Mouse (Mus musculus) limb, embryonic 12.5 days (tissue): ENCODE data around the gene Chd2. TPM values are rescaled to one million over a fixed set of nuclear protein-coding genes. Genes with fewer than 3 reads are reported as not detected.

Experiments used
- ATAC-seq: fragments of 200-750 bp; cut with Nextera tagmentation; 2 replicates; pipeline ENCODE4 v1.8.0; 2017; ENCODE audit warnings: low read depth, moderate TSS enrichment; ENCODE audit not compliant: insufficient number of reproducible peaks, insufficient read depth, low FRiP score, low TSS enrichment
- H3K27ac ChIP-seq: fragments of 300-500 bp; sonication (generic); 2 replicates; pipeline ENCODE4 v1.5.1; 2016; ENCODE audit warnings: mild to moderate bottlenecking, moderate library complexity
- H3K27me3 ChIP-seq: fragments of 300-500 bp; sonication (generic); 2 replicates; pipeline ENCODE4 v1.6.1; 2016; ENCODE audit warnings: mild to moderate bottlenecking, moderate library complexity
- H3K36me3 ChIP-seq: fragments of 300-500 bp; sonication (generic); 2 replicates; pipeline ENCODE4 v1.6.1; 2016; ENCODE audit warnings: mild to moderate bottlenecking, moderate library complexity
- H3K4me1 ChIP-seq: fragments of 300-500 bp; sonication (generic); replicated peaks from 2 replicates; pipeline ENCODE4 v1.6.1; 2016
- H3K4me2 ChIP-seq: fragments of 300-500 bp; sonication (generic); 2 replicates; pipeline ENCODE4 v1.6.1; 2016; ENCODE audit warnings: mild to moderate bottlenecking, moderate library complexity
- H3K4me3 ChIP-seq: fragments of 300-500 bp; sonication (generic); replicated peaks from 2 replicates; pipeline ENCODE4 v1.5.1; 2016; ENCODE audit warnings: mild to moderate bottlenecking
- H3K9ac ChIP-seq: fragments of 300-500 bp; sonication (generic); replicated peaks from 2 replicates; pipeline ENCODE4 v1.6.1; 2016; ENCODE audit warnings: mild to moderate bottlenecking, moderate library complexity
- H3K9me3 ChIP-seq: fragments of 300-500 bp; sonication (generic); 2 replicates; pipeline ENCODE4 v1.6.1; 2016; ENCODE audit warnings: mild to moderate bottlenecking, moderate library complexity
- WGBS: fragments of 180-500 bp; shearing (Covaris S2); methylation state at CpG from one replicate; pipeline ENCODE4 v1.1.7; 2016; 5-methylcytosine and 5-hydroxymethylcytosine counted together
- polyA plus RNA-seq: library from polyadenylated mRNA; unstranded; fragments of >200 nt; fragmentation: Nextera tagmentation; extraction: Ambion mirVana; gene quantifications from 2 replicates; pipeline ENCODE4 v1.2.1, GENCODE M21; 2016

The Chd2 gene
- polyA plus RNA-seq, 1 experiment from 2014 or later: 70.3 TPM

GRCm38 (mm10) chr7:73559853-73560190 lies 18.2 kb upstream of the Chd2 start:
- peak overlapping the region; percentile 100; the same call in 1 of the 2 replicates for H3K27ac ChIP-seq
- H3K9ac ChIP-seq: 0 out of 2 replicates have a peak overlapping the region, but pooled peaks have one; percentile 76
- H3K36me3 ChIP-seq: no peaks in the 10 kb centered on the region
- no peak for ATAC-seq
- peak overlapping the region; percentile 100; the same call in 1 of the 2 replicates for H3K4me3 ChIP-seq
- H3K27me3 ChIP-seq: no peaks in the 10 kb centered on the region
- H3K4me2 ChIP-seq: peak overlapping the region; percentile 62
- peaks cover 13% of the 10 kb centered on the region for H3K4me1 ChIP-seq
- 85% methylated on average over 6 of the region's 6 CpGs for WGBS
- no peaks in the 10 kb centered on the region for H3K9me3 ChIP-seq

DNA sequence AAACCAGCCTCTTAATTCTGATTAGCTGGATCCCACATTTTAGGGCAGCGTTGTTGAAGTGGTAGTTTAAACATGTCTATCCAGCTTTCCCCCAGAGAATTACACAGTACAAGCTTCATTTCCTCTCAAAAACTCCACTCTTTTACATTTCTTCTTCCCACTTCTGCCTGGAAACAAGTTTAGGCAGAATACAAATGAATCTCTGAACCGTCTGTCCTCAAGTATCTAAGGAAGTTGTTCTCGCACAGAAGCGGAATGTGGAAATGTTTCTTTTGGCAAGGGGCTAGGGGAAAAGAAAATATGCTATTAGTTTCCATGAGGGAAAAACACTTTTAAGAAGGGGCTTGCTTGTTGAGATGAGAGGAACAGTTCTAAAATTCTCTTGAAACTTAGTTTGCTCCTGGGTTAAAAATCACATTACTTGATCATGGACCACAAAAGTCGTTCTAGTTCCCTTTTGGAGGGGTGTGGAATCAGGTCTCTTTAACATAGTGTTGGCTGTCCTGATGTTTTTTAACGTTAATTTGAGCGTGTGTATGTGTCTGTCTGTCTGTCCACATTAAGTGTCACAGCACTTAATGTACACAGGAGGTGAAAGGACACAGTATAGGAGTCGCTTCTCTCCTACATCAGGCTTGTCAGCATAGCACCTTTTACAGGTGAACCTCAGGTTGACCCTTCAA lies 17.7 kb upstream of the Chd2 start:
- Histone ChIP-seq H3K4me2 (peak overlapping the region; percentile 62), H3K9ac (peak overlapping the region; percentile 76), H3K4me1 (peaks cover 13% of the 10 kb centered on the region), H3K4me3 (peak overlapping the region; percentile 100), H3K9me3 (no peaks in the 10 kb centered on the region), H3K27me3 (no peaks in the 10 kb centered on the region), H3K36me3 (no peaks in the 10 kb centered on the region), H3K27ac (peak overlapping the region; percentile 100)
- 31% methylated on average over 8 of the region's 8 CpGs for WGBS
- ATAC-seq: no peak

GRCm38 (mm10) chr7:73558293-73559169 lies 16.9 kb upstream of the Chd2 start:
- H3K27me3 ChIP-seq: no peaks in the 10 kb centered on the region
- peak overlapping the region; percentile 100 for H3K4me3 ChIP-seq
- H3K4me1 ChIP-seq: peaks cover 13% of the 10 kb centered on the region
- peak overlapping the region; percentile 62 for H3K4me2 ChIP-seq
- H3K27ac ChIP-seq: peak overlapping the region; percentile 100
- 0% methylated on average over 50 of the region's 60 CpGs for WGBS
- peak; percentile 100 for ATAC-seq
- peak overlapping the region; percentile 100 for H3K9ac ChIP-seq
- no peaks in the 10 kb centered on the region for H3K9me3 ChIP-seq
- no peaks in the 10 kb centered on the region for H3K36me3 ChIP-seq

GRCm38 (mm10) chr7:73557671-73558265 lies 16.1 kb upstream of the Chd2 start:
- Histone ChIP-seq H3K9me3 (no peaks in the 10 kb centered on the region), H3K4me3 (peak overlapping the region; percentile 100), H3K9ac (peak overlapping the region; percentile 100), H3K4me1 (peaks cover 13% of the 10 kb centered on the region), H3K4me2 (peak overlapping the region; percentile 62), H3K27ac (peak overlapping the region; percentile 100), H3K36me3 (peaks cover 1% of the 10 kb centered on the region; the same call in 1 of the 2 replicates), H3K27me3 (no peaks in the 10 kb centered on the region)
- ATAC-seq: 0 out of 2 replicates have a peak, but pooled peaks have one; percentile 3
- WGBS: under 1% methylated on average over 63 of the region's 80 CpGs

DNA sequence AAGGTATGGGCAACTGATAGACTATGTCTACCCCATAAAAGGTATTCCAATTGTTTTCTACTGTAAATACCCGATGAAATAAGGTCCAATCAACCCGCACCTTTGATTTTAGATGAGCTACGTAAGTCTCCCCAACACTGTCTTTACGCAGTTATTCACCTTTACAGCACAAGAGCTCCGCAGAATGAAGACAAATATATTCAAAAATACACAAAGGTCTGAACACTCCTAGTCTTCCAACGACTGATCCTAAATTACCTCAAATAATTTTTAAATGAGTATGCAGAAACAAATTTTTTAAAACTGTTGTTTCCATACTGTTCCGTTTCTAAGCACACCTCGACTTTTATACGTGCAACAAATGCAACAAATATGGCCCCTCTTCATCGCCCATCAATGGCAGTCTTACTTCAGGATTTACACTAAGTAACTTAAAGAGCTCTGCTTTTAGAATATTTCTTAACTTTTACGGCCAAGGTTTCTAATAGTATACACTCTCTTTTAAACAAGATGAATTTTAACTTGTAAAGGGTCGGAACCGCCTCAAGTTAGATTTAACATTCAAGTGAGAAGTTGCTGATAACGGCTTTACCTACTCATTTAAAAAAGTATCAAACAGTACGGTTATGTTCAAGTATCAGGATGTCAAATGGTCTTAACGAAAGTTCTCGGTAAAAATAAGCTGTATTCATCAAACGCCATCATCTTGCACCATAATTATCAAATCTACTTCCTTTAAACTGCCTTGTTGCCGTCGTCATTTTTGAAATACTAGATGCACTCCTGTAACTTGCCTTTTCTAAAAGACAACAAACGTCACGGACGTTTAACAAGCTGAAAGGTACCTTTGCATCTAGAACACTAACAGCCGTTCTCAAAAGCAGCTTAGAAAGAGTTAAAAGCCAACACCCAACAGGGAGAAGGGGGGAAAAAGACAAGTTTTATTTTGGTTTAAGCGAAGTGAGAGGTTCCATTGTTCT lies 15.3 kb upstream of the Chd2 start:
- H3K9me3 ChIP-seq: no peaks in the 10 kb centered on the region
- peaks cover 19% of the 10 kb centered on the region for H3K4me1 ChIP-seq
- WGBS: under 1% methylated on average over 25 of the region's 25 CpGs
- no peak for ATAC-seq
- H3K4me3 ChIP-seq: peak overlapping the region; percentile 100
- H3K4me2 ChIP-seq: peak overlapping the region; percentile 61
- peak overlapping the region; percentile 100 for H3K9ac ChIP-seq
- peak overlapping the region; percentile 100 for H3K27ac ChIP-seq
- H3K27me3 ChIP-seq: no peaks in the 10 kb centered on the region
- peaks cover 8% of the 10 kb centered on the region for H3K36me3 ChIP-seq

- ATAC-seq: no peak
- H3K4me1 ChIP-seq: peaks cover 14% of the 10 kb centered on the region
- 25% methylated on average over 4 of the region's 4 CpGs for WGBS
- no peak overlapping the region for H3K27ac ChIP-seq
- H3K9ac ChIP-seq: peak overlapping the region; percentile 100
- peak overlapping the region; percentile 100 for H3K4me3 ChIP-seq
- no peaks in the 10 kb centered on the region for H3K9me3 ChIP-seq
- peak overlapping the region; percentile 61 for H3K4me2 ChIP-seq
- H3K27me3 ChIP-seq: no peaks in the 10 kb centered on the region
- H3K36me3 ChIP-seq: peaks cover 15% of the 10 kb centered on the region
Observed at GRCm38 (mm10) chr7:73555918-73556580, 14.4 kb upstream of the Chd2 start.

GRCm38 (mm10) chr7:73554849-73555248 lies 13.2 kb upstream of the Chd2 start:
- no peak overlapping the region for H3K9ac ChIP-seq
- H3K9me3 ChIP-seq: no peaks in the 10 kb centered on the region
- ATAC-seq: no peak
- peaks cover 11% of the 10 kb centered on the region for H3K4me1 ChIP-seq
- 51% methylated on average over 2 of the region's 2 CpGs for WGBS
- no peak overlapping the region for H3K27ac ChIP-seq
- no peaks in the 10 kb centered on the region for H3K27me3 ChIP-seq
- no peak overlapping the region; the same call in 1 of the 2 replicates for H3K4me2 ChIP-seq
- peaks cover 24% of the 10 kb centered on the region for H3K36me3 ChIP-seq
- H3K4me3 ChIP-seq: no peak overlapping the region

DNA sequence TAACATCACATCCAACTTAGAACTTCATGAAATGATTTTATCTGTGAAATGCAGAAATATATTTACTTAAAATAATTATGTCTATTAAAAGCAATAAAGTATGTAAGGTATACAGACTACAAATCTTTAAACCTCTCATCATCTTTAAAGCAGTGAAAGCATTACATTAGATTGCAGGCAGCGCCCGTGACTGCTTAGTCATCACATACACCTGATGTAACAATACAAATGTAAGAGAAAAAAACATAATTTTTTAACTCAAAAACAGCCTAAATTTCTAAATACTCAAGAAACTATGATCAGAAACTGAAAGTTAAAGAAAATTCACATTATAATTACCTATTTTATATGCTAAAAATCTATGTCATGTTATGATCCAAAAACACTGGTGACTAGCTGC lies 11.5 kb upstream of the Chd2 start:
- Histone ChIP-seq H3K4me3 (no peak overlapping the region), H3K9ac (no peak overlapping the region), H3K27me3 (no peaks in the 10 kb centered on the region), H3K9me3 (no peaks in the 10 kb centered on the region), H3K4me2 (peak overlapping the region; percentile 42; the same call in 1 of the 2 replicates), H3K36me3 (peaks cover 38% of the 10 kb centered on the region), H3K27ac (no peak overlapping the region), H3K4me1 (peaks cover 7% of the 10 kb centered on the region; the same call in 1 of the 2 replicates)
- no peak for ATAC-seq
- 80% methylated on average over 2 of the region's 2 CpGs for WGBS

DNA sequence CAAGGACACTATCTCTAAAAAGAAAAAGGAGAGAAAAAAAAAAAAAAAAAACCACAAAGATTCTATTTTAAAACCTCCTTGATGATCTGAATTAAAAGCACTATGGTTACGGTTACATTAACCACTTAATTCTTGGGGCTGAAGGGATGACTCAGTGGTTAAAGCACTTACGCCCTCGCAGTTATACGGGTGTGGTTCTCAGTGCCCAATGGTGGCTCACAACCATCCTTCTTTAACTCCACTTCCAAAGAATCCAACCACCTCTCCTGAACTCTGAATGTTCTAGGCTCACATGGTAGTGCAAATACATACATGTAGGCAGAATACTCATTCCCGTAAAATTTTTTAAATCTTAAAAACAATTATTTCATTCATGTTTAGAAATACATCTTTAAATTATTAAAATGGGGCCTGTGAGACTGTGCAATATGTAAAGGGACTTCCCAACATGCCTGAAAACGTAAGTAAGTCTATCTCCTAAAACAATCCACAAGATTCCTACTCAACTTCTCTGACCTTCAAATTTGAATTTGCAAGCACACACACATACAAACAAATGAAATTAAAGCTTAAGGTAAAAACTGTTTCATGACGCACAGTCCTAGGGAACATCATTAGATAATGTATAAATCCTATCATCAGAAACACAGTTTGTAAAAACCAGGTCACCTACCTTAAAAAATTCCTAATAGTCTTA lies 10.6 kb upstream of the Chd2 start:
- Histone ChIP-seq H3K9ac (no peak overlapping the region), H3K36me3 (peaks cover 41% of the 10 kb centered on the region)
- no peak for ATAC-seq

More for the DNA sequence above, 10.6 kb upstream of the Chd2 start:
- Histone ChIP-seq H3K4me2 (peak overlapping the region; percentile 42), H3K4me3 (peak overlapping the region; percentile 11; the same call in 1 of the 2 replicates), H3K9me3 (no peaks in the 10 kb centered on the region), H3K27ac (no peak overlapping the region), H3K27me3 (no peaks in the 10 kb centered on the region), H3K4me1 (peaks cover 10% of the 10 kb centered on the region; the same call in 1 of the 2 replicates)
- 88% methylated on average over 7 of the region's 7 CpGs for WGBS
